Comparison of ENCODE assay signal across 9 mouse cellular contexts in the genomic region with DNA sequence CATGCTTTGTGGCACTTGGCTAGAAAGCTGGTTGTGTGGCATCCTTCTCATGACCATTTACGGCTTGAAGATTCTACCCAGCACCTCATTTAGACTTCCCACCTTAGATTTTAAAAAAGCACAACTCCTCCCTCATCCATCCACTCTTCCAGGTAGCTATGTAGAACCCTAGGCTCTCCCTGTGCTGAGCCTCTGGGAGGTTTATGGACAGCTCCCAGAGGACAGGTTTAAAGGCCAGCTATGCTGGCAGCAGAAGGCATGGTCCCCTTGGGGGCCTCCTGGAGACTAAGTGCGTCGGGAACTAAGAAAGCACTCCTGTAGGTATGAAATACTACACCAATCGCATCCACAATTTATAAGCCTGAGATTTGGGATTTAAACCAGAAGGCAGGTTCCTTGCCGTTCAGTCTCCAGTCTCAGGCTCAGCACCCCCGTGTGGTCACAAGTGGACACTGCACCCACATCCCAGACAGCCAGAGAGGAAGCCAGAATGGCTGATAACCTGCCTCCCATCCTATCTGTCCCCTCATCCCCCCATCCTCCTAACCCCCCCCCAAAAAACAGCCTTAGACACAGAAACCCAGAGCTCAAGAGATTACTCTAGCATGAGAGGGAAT. TPM values are rescaled to one million over a fixed set of nuclear protein-coding genes. Genes with fewer than 3 reads are reported as not detected.
DNase-seq lines count a peak whose midpoint lies in the region; ATAC-seq lines count a peak whose summit lies in the region.
"Had no signal": no experiment of that assay in that cellular context is flagged by ENCODE, and none has a peak within 500 bp of the region (broad histone marks: within the 10 kb centered on the region; RNA-seq: fewer than 3 reads in every experiment).

No protein-coding gene starts in this region.

- no peak for ATAC-seq in embryonic facial prominence, embryonic 11.5 days (replicated peaks; ENCODE audit: insufficient number of reproducible peaks, low FRiP score, low TSS enrichment, low read depth)

- no peak overlapping the region for H3K27ac ChIP-seq in embryonic facial prominence, embryonic 11.5 days (replicated peaks; ENCODE audit: low read depth, low read length)
- H3K27ac ChIP-seq: neural tube, embryonic 13.5 days had no signal

- no peaks in the 10 kb centered on the region for H3K27me3 ChIP-seq in embryonic facial prominence, embryonic 11.5 days (ENCODE audit: control insufficient read depth, insufficient read depth, low read length)

- H3K4me3 ChIP-seq in embryonic facial prominence, embryonic 11.5 days (ENCODE audit: low read depth, low read length) = no peak overlapping the region
- H3K4me3 ChIP-seq: neural tube, embryonic 13.5 days had no signal

- H3K36me3 ChIP-seq in embryonic facial prominence, embryonic 11.5 days (replicated peaks; ENCODE audit: control insufficient read depth, insufficient read depth, low read depth, low read length) = no peaks in the 10 kb centered on the region
- H3K36me3 ChIP-seq: neural tube, embryonic 13.5 days had no signal

- H3K4me2 ChIP-seq in embryonic facial prominence, embryonic 11.5 days (ENCODE audit: low read depth, low read length) = no peak overlapping the region
- H3K4me2 ChIP-seq: neural tube, embryonic 13.5 days had no signal

- no peak overlapping the region for H3K9ac ChIP-seq in embryonic facial prominence, embryonic 11.5 days (replicated peaks; ENCODE audit: low read length)
- H3K9ac ChIP-seq: neural tube, embryonic 13.5 days had no signal

- peak; percentile 69 for DNase-seq in heart, postnatal 4 days
- no peak for DNase-seq in heart, adult 11 months
- peak; percentile 76 to 81 for DNase-seq in B cell, adult 2 months
- peak; percentile 77 for DNase-seq in ZHBTc4 (ENCODE audit: low read depth, low spot score)
- DNase-seq in embryonic facial prominence, embryonic 11.5 days (ENCODE audit: low spot score) = peak; percentile 72
- peak; percentile 65 for DNase-seq in layer of hippocampus, adult 9-10 months (ENCODE audit: low spot score)
- peak; percentile 74 for DNase-seq in naive thymus-derived CD4-positive, alpha-beta T cell, adult 2 months (ENCODE audit: low read depth)
- peak; percentile 58 to 65 for DNase-seq in thymus, postnatal 36 days

- no peaks in the 10 kb centered on the region for H3K9me3 ChIP-seq in embryonic facial prominence, embryonic 11.5 days (replicated peaks; ENCODE audit: control insufficient read depth, low read length)
- H3K9me3 ChIP-seq: neural tube, embryonic 13.5 days had no signal

- no peaks in the 10 kb centered on the region for H3K4me1 ChIP-seq in embryonic facial prominence, embryonic 11.5 days (ENCODE audit: control insufficient read depth, insufficient read depth, low read length)

- 32% methylated on average over 6 of the region's 6 CpGs for WGBS in embryonic facial prominence, embryonic 11.5 days

RNA-seq across cellular contexts. Expression of gene Rpl38, which starts 5.5 kb away (rescaled TPM):
- total RNA-seq in heart, postnatal 4 days (2021) = 100 to 1,000 TPM; 922 to 952 TPM
- 888 and 938 TPM in 2 replicates for polyA plus RNA-seq in embryonic facial prominence, embryonic 11.5 days (2014; fragmentation: Nextera tagmentation; extraction: Ambion mirVana)

RNA-seq across cellular contexts. Expression of gene Ttyh2, which starts 12.4 kb away (rescaled TPM):
- total RNA-seq in heart, postnatal 4 days (2021) = 10 to 100 TPM; 27.4 to 27.7 TPM
- polyA plus RNA-seq in embryonic facial prominence, embryonic 11.5 days (2014; fragmentation: Nextera tagmentation; extraction: Ambion mirVana) = 15.5 and 16.4 TPM in 2 replicates
